Mouse (Mus musculus) heart, embryonic 14.5 days (tissue): Measurements from ENCODE around the gene Akain1. TPM values are rescaled to one million over a fixed set of nuclear protein-coding genes. Genes with fewer than 3 reads are reported as not detected.

Source experiments
- ATAC-seq: fragments of 200-750 bp; cut with Nextera tagmentation; 2 replicates; pipeline ENCODE4 v1.8.0; 2017; ENCODE audit warnings: low read depth, moderate TSS enrichment; ENCODE audit not compliant: insufficient number of reproducible peaks, insufficient read depth, low FRiP score
- H3K27ac ChIP-seq, 2 experiments: fragments of 200-500 bp in 1 of 2; fragments of 300-500 bp in 1 of 2; sonication (generic) in 1 of 2; replicated peaks in 1 of 2; 2 replicates each; pipeline ENCODE4 v1.5.1; 2012 to 2014; ENCODE audit warnings: low read depth in 2 of 2, low read length in 2 of 2, control low read depth in 1 of 2, mild to moderate bottlenecking in 1 of 2, mixed read lengths in 1 of 2; ENCODE audit not compliant: control insufficient read depth in 1 of 2, insufficient read depth in 1 of 2
- H3K27me3 ChIP-seq: fragments of 300-500 bp; sonication (generic); 2 replicates; pipeline ENCODE4 v1.6.1; 2014; ENCODE audit warnings: mild to moderate bottlenecking, low read length, control low read depth; ENCODE audit not compliant: control insufficient read depth, insufficient read depth
- H3K36me3 ChIP-seq: fragments of 300-500 bp; sonication (generic); 2 replicates; pipeline ENCODE4 v1.6.1; 2014; ENCODE audit warnings: mild to moderate bottlenecking, control low read depth, low read length, mixed read lengths; ENCODE audit not compliant: control insufficient read depth, insufficient read depth
- H3K4me1 ChIP-seq, 2 experiments: fragments of 200-500 bp in 1 of 2; fragments of 300-500 bp in 1 of 2; sonication (generic) in 1 of 2; 2 replicates each; pipeline ENCODE4 v1.6.1; 2012 to 2014; ENCODE audit warnings: low read length in 2 of 2, control low read depth in 1 of 2, mixed read lengths in 1 of 2; ENCODE audit not compliant: control insufficient read depth in 2 of 2, insufficient read depth in 2 of 2
- H3K4me2 ChIP-seq: fragments of 300-500 bp; sonication (generic); 2 replicates; pipeline ENCODE4 v1.6.1; 2014; ENCODE audit warnings: mild to moderate bottlenecking, low read length
- H3K4me3 ChIP-seq, 2 experiments: fragments of 200-500 bp in 1 of 2; fragments of 300-500 bp in 1 of 2; sonication (generic) in 1 of 2; 2 replicates each; pipeline ENCODE4 v1.5.1; 2012 to 2014; ENCODE audit warnings: low read length in 2 of 2, mild to moderate bottlenecking in 2 of 2, control low read depth in 1 of 2, low read depth in 1 of 2, moderate library complexity in 1 of 2; ENCODE audit not compliant: control insufficient read depth in 1 of 2, insufficient read depth in 1 of 2
- H3K9ac ChIP-seq: fragments of 300-500 bp; sonication (generic); 2 replicates; pipeline ENCODE4 v1.6.1; 2014; ENCODE audit warnings: mild to moderate bottlenecking, low read length
- H3K9me3 ChIP-seq: fragments of 300-500 bp; sonication (generic); 2 replicates; pipeline ENCODE4 v1.6.1; 2016; ENCODE audit warnings: low read length, control low read depth; ENCODE audit not compliant: control insufficient read depth
- WGBS: fragments of 180-500 bp; shearing (Covaris S2); extraction: QIAGEN DNeasy Blood & Tissue Kit; methylation state at CpG from one replicate; pipeline ENCODE4 v1.1.7; 2014; 5-methylcytosine and 5-hydroxymethylcytosine counted together
- polyA plus RNA-seq: library from polyadenylated mRNA; unstranded; fragments of >200 nt; fragmentation: Nextera tagmentation; extraction: Ambion mirVana; gene quantifications from 2 replicates; pipeline ENCODE4 v1.2.1, GENCODE M21; 2014

The Akain1 gene
- 0.13 TPM in 1 of 2 replicates, not detected in the other for polyA plus RNA-seq

DNA sequence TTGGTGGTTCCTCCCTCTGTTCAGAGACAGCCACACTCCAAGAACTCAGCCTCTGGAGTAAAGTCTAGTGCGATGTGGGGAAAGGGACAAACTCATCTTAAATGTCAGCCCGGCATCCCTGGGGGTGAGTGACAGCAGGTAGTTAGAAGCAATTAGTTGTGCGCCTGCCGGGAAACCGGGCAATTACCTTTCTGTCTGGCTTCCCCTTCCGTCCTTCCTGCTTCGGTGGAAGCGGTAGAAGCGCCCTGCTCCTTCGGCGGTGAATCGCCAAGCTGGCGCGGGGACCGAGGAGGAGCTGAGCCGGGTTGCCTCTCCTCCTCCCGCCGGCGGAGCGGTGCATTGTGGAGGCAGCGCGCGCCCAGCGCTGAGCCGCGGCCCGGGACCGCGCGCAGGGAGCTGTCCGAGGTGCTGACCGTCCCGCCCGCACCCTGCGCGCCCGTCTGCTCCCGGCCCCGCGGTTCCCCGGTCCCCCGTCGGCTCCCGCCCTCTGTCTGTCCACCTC is at the start of gene Akain1:
TSS of gene Akain1 (plus strand) at position 337 of the 502 bp plus-strand sequence.
- Histone ChIP-seq H3K36me3 (no peaks in the 10 kb centered on the region), H3K9me3 (no peaks in the 10 kb centered on the region), H3K27ac (no peak within 1 kb of the TSS), H3K9ac (peak within 1 kb of the TSS; percentile 48), H3K4me2 (peak within 1 kb of the TSS; percentile 90), H3K27me3 (peaks cover 24% of the 10 kb centered on the region), H3K4me1 (peaks cover 4% of the 10 kb centered on the region in 2 experiments; a peak in 2 of 4 replicates), H3K4me3 (peak within 1 kb of the TSS; percentile 39 to 57)
- ATAC-seq = peak; percentile 89
- 0% methylated on average over 43 of the region's 44 CpGs for whole genome bisulfite sequencing

- Histone ChIP-seq H3K27me3 (no peaks in the 10 kb centered on the region), H3K9ac (no peak overlapping the region), H3K4me1 (peaks cover 5 to 13% of the 10 kb centered on the region in 2 experiments; a peak in 3 of 4 replicates), H3K9me3 (no peaks in the 10 kb centered on the region), H3K4me2 (peak overlapping the region; percentile 57), H3K4me3 (peak overlapping the region; percentile 16 to 44; a peak in 3 of 4 replicates), H3K36me3 (peaks cover 1% of the 10 kb centered on the region; the same call in 1 of the 2 replicates), H3K27ac (0 out of 4 replicates have a peak overlapping the region, but pooled peaks of 1 of the 2 experiments have one; percentile 39)
- 22% methylated on average over 15 of the region's 16 CpGs for WGBS
- no peak for ATAC-seq
These were observed 42.7 kb upstream of the Akain1 start for GRCm38 (mm10) chr17:69396147-69397033.

- WGBS = 29% methylated on average over 5 of the region's 5 CpGs
- no peak for ATAC-seq
- no peaks in the 10 kb centered on the region for H3K27me3 ChIP-seq
- H3K4me3 ChIP-seq = no peak overlapping the region
- no peaks in the 10 kb centered on the region for H3K36me3 ChIP-seq
- peaks cover 5 to 13% of the 10 kb centered on the region in 2 experiments; a peak in 3 of 4 replicates for H3K4me1 ChIP-seq
- no peak overlapping the region; the same call in 1 of the 2 replicates for H3K4me2 ChIP-seq
- no peak overlapping the region for H3K27ac ChIP-seq
- no peaks in the 10 kb centered on the region for H3K9me3 ChIP-seq
- no peak overlapping the region for H3K9ac ChIP-seq
These were observed 42.0 kb upstream of the Akain1 start for GRCm38 (mm10) chr17:69397163-69397562.

DNA sequence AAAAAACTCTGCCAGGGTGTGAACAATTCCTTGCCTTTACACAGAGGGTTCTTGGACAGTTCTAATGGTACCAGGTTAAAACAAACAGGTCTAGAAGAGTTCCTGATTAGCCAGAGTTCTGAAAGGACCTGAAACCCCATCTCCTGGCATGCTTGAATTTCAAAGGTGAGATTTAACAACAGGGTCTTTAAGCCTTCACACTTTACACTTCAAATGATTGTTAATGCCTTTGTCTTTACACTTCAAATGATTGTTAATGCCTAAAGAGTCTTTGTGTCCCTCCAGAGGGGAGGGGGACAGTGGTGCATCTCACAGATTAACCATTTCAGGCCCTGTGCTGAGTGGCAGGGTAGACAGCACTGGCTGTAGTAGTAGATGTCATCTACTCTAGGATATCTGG is 41.0 kb upstream of the Akain1 start:
- no peaks in the 10 kb centered on the region for H3K36me3 ChIP-seq
- no peaks in the 10 kb centered on the region for H3K9me3 ChIP-seq
- ATAC-seq = no peak
- no peak overlapping the region for H3K4me3 ChIP-seq
- no peaks in the 10 kb centered on the region for H3K27me3 ChIP-seq
- no peak overlapping the region for H3K27ac ChIP-seq
- no peak overlapping the region for H3K4me2 ChIP-seq
- peaks cover 5 to 13% of the 10 kb centered on the region in 2 experiments; a peak in 3 of 4 replicates for H3K4me1 ChIP-seq
- no peak overlapping the region for H3K9ac ChIP-seq

DNA sequence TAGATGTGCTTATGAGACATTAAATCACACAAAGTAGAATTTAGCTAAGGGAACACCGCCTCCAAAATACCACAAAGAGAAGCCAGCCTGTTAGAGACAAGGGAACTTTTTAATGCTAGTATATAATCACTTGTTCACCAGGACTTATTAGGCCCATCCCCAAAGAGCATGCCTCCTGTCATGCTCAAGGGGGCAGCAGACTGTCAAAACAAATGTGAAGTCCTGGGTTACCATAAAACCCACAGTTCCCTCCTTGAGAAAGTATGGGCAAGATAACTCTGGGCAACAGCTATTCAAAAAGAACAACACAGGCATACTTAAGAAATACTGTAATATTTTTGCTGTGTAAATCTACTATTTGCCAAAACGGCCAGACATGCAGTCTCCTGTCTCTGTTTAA is 38.0 kb upstream of the Akain1 start:
- no peak overlapping the region for H3K9ac ChIP-seq
- no peak for ATAC-seq
- H3K4me2 ChIP-seq = no peak overlapping the region
- 72% methylated on average over 2 of the region's 2 CpGs for WGBS
- H3K27me3 ChIP-seq = no peaks in the 10 kb centered on the region
- no peaks in the 10 kb centered on the region for H3K9me3 ChIP-seq
- peaks cover 4 to 7% of the 10 kb centered on the region in 2 experiments; a peak in 3 of 4 replicates for H3K4me1 ChIP-seq
- no peak overlapping the region for H3K27ac ChIP-seq
- H3K36me3 ChIP-seq = no peaks in the 10 kb centered on the region
- no peak overlapping the region for H3K4me3 ChIP-seq

DNA sequence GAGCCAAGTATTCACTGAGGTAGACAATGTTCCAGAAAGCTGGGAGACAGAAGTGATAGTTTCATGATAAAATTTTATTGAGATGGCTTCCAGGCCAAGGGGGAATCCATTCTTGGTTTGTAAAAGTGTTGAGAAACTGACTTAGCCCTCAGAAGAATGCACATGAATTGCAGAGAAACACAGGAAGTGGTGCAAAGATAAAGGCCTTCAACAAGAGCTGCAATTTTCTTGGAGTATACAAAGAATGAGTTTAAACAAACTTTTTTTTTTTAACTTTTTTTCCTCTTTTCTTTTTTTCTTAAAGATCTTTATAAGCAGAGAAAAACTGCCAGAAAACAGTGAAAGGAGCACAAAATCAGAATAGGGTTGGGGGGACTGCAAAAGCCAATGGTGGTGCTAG is 23.0 kb upstream of the Akain1 start:
- peak overlapping the region; percentile 94 for H3K9ac ChIP-seq
- no peaks in the 10 kb centered on the region for H3K36me3 ChIP-seq
- no peak for ATAC-seq
- H3K27ac ChIP-seq = peak overlapping the region; percentile 19 to 96; a peak in 1 of 4 replicates
- no peaks in the 10 kb centered on the region for H3K27me3 ChIP-seq
- H3K9me3 ChIP-seq = no peaks in the 10 kb centered on the region
- 0 out of 4 replicates have a peak, but pooled peaks cover 0 to 5% of the 10 kb centered on the region in 2 experiments for H3K4me1 ChIP-seq
- peak overlapping the region in 1 of 2 experiments; percentile 82; a peak in 3 of 4 replicates for H3K4me3 ChIP-seq
- peak overlapping the region; percentile 83 for H3K4me2 ChIP-seq

- peak overlapping the region; percentile 82 to 97 for H3K4me3 ChIP-seq
- H3K4me1 ChIP-seq = 0 out of 4 replicates have a peak, but pooled peaks cover 0 to 5% of the 10 kb centered on the region in 2 experiments
- under 1% methylated on average over 56 of the region's 56 CpGs for WGBS
These were observed 22.0 kb upstream of the Akain1 start for GRCm38 (mm10) chr17:69416920-69417661.

More at GRCm38 (mm10) chr17:69416920-69417661, 22.0 kb upstream of the Akain1 start:
- Histone ChIP-seq H3K36me3 (no peaks in the 10 kb centered on the region), H3K27ac (peak overlapping the region; percentile 96 to 99), H3K27me3 (no peaks in the 10 kb centered on the region), H3K9me3 (no peaks in the 10 kb centered on the region), H3K9ac (peak overlapping the region; percentile 94), H3K4me2 (peak overlapping the region; percentile 83)
- ATAC-seq = peak; percentile 98
